Mouse (Mus musculus) lung, postnatal 0 days (tissue): Measurements from ENCODE around the gene Cubn. TPM values are rescaled to one million over a fixed set of nuclear protein-coding genes. Genes with fewer than 3 reads are reported as not detected.

ENCODE experiments used
- ATAC-seq: fragments of 200-750 bp; cut with Nextera tagmentation; 2 replicates; pipeline ENCODE4 v1.8.0; 2017; ENCODE audit warnings: moderate library complexity
- DNase-seq: peaks from one replicate; pipeline ENCODE4 v3.0.0-alpha.2; 2016; ENCODE audit warnings: low spot score
- H3K27ac ChIP-seq: fragments of 300-500 bp; sonication (generic); 2 replicates; pipeline ENCODE4 v1.5.1; 2014; ENCODE audit warnings: antibody characterized with exemption, mild to moderate bottlenecking, low read length, mixed read lengths
- H3K27me3 ChIP-seq: fragments of 300-500 bp; sonication (generic); replicated peaks from 2 replicates; pipeline ENCODE4 v1.6.1; 2014; ENCODE audit warnings: low read length, mixed read lengths; ENCODE audit not compliant: insufficient read depth
- H3K36me3 ChIP-seq: fragments of 300-500 bp; sonication (generic); 2 replicates; pipeline ENCODE4 v1.6.1; 2014; ENCODE audit warnings: low read length, mixed read lengths; ENCODE audit not compliant: insufficient read depth
- H3K4me1 ChIP-seq: fragments of 300-500 bp; sonication (generic); 2 replicates; pipeline ENCODE4 v1.6.1; 2014; ENCODE audit warnings: antibody characterized with exemption, low read depth, low read length, mixed read lengths; ENCODE audit not compliant: insufficient read depth
- H3K4me2 ChIP-seq: fragments of 300-500 bp; sonication (generic); replicated peaks from 2 replicates; pipeline ENCODE4 v1.6.1; 2014; ENCODE audit warnings: low read depth, mild to moderate bottlenecking, low read length, moderate library complexity, mixed read lengths
- H3K4me3 ChIP-seq: fragments of 300-500 bp; sonication (generic); 2 replicates; pipeline ENCODE4 v1.5.1; 2014; ENCODE audit warnings: low read depth, low read length
- H3K9ac ChIP-seq: fragments of 300-500 bp; sonication (generic); replicated peaks from 2 replicates; pipeline ENCODE4 v1.6.1; 2014; ENCODE audit warnings: low read depth, mild to moderate bottlenecking
- H3K9me3 ChIP-seq: fragments of 300-500 bp; sonication (generic); 2 replicates; pipeline ENCODE4 v1.6.1; 2016; ENCODE audit warnings: low read length, mixed read lengths
- CTCF ChIP-seq: IDR thresholded peaks from 2 replicates; pipeline ENCODE4 v1.5.1; 2016; ENCODE audit warnings: antibody characterized with exemption, mild to moderate bottlenecking
- EP300 ChIP-seq: IDR thresholded peaks from 2 replicates; pipeline ENCODE4 v1.6.1; 2016; ENCODE audit warnings: antibody characterized with exemption, mild to moderate bottlenecking, control low read depth
- WGBS: fragments of 180-500 bp; shearing (Covaris S2); extraction: QIAGEN DNeasy Blood & Tissue Kit; methylation state at CpG from one replicate; pipeline ENCODE4 v1.1.7; 2014; 5-methylcytosine and 5-hydroxymethylcytosine counted together
- polyA plus RNA-seq: library from polyadenylated mRNA; unstranded; fragments of >200 nt; fragmentation: Nextera tagmentation; extraction: Ambion mirVana; gene quantifications from 2 replicates; pipeline ENCODE4 v1.2.1, GENCODE M21; 2015

Gene Cubn
- polyA plus RNA-seq, 1 experiment from 2014 or later = 0.24 TPM

- no peaks in the 10 kb centered on the region for H3K27me3 ChIP-seq
- no peak overlapping the region for H3K27ac ChIP-seq
- no peak overlapping the region for H3K4me2 ChIP-seq
- no peaks in the 10 kb centered on the region for H3K36me3 ChIP-seq
- ATAC-seq = no peak
- WGBS = 67% methylated on average over 6 of the region's 6 CpGs
- TF ChIP-seq EP300 (no peak), CTCF (no peak)
- no peak for DNase-seq
- H3K4me1 ChIP-seq = no peaks in the 10 kb centered on the region; the same call in 1 of the 2 replicates
- H3K4me3 ChIP-seq = no peak overlapping the region
- no peak overlapping the region for H3K9ac ChIP-seq
- H3K9me3 ChIP-seq = no peaks in the 10 kb centered on the region
Measured at GRCm38 (mm10) chr2:13530639-13531038, 39.0 kb upstream of the Cubn start.

- DNase-seq (no peak), ATAC-seq (no peak)
- no peak overlapping the region for H3K4me3 ChIP-seq
- 61% methylated on average over 3 of the region's 3 CpGs for WGBS
- no peaks in the 10 kb centered on the region for H3K36me3 ChIP-seq
- H3K27ac ChIP-seq = no peak overlapping the region
- H3K9me3 ChIP-seq = no peaks in the 10 kb centered on the region
- H3K9ac ChIP-seq = no peak overlapping the region
- TF ChIP-seq CTCF (no peak), EP300 (no peak)
- no peaks in the 10 kb centered on the region; the same call in 1 of the 2 replicates for H3K4me1 ChIP-seq
- H3K27me3 ChIP-seq = no peaks in the 10 kb centered on the region
- no peak overlapping the region for H3K4me2 ChIP-seq
Measured at GRCm38 (mm10) chr2:13529253-13529933, 37.8 kb upstream of the Cubn start.

GRCm38 (mm10) chr2:13527531-13527930 lies 35.9 kb upstream of the Cubn start:
- H3K4me1 ChIP-seq = no peaks in the 10 kb centered on the region; the same call in 1 of the 2 replicates
- no peak for DNase-seq
- WGBS = 45% methylated on average over 4 of the region's 4 CpGs

GRCm38 (mm10) chr2:13527125-13527524 lies 35.5 kb upstream of the Cubn start:
- TF ChIP-seq EP300 = no peak
- no peak overlapping the region for H3K27ac ChIP-seq
- peak; percentile 16; the same call in 1 of the 2 replicates for ATAC-seq
- 47% methylated on average over 2 of the region's 2 CpGs for WGBS
- no peak overlapping the region for H3K4me2 ChIP-seq
- no peaks in the 10 kb centered on the region for H3K27me3 ChIP-seq
- DNase-seq = no peak
- H3K9ac ChIP-seq = no peak overlapping the region
- no peaks in the 10 kb centered on the region for H3K9me3 ChIP-seq
- no peaks in the 10 kb centered on the region for H3K36me3 ChIP-seq
- no peak overlapping the region for H3K4me3 ChIP-seq
- no peaks in the 10 kb centered on the region; the same call in 1 of the 2 replicates for H3K4me1 ChIP-seq

More at GRCm38 (mm10) chr2:13527531-13527930, 35.9 kb upstream of the Cubn start:
- Histone ChIP-seq H3K4me2 (no peak overlapping the region), H3K9me3 (no peaks in the 10 kb centered on the region), H3K27me3 (no peaks in the 10 kb centered on the region), H3K36me3 (no peaks in the 10 kb centered on the region), H3K4me3 (no peak overlapping the region), H3K9ac (no peak overlapping the region), H3K27ac (no peak overlapping the region)
- TF ChIP-seq EP300 = no peak
- ATAC-seq = no peak

GRCm38 (mm10) chr2:13526205-13526604 lies 34.6 kb upstream of the Cubn start:
- no peaks in the 10 kb centered on the region for H3K9me3 ChIP-seq
- H3K27me3 ChIP-seq = no peaks in the 10 kb centered on the region
- H3K4me1 ChIP-seq = no peaks in the 10 kb centered on the region; the same call in 1 of the 2 replicates
- no peak for ATAC-seq
- 69% methylated on average over 2 of the region's 2 CpGs for WGBS
- TF ChIP-seq CTCF (no peak), EP300 (no peak)
- no peak overlapping the region for H3K9ac ChIP-seq
- H3K27ac ChIP-seq = no peak overlapping the region
- DNase-seq = no peak
- H3K4me2 ChIP-seq = no peak overlapping the region
- H3K36me3 ChIP-seq = no peaks in the 10 kb centered on the region
- H3K4me3 ChIP-seq = no peak overlapping the region

- Histone ChIP-seq H3K4me1 (no peaks in the 10 kb centered on the region; the same call in 1 of the 2 replicates), H3K9ac (no peak overlapping the region), H3K9me3 (no peaks in the 10 kb centered on the region), H3K36me3 (no peaks in the 10 kb centered on the region), H3K4me3 (no peak overlapping the region), H3K4me2 (no peak overlapping the region), H3K27ac (peak overlapping the region; percentile 11), H3K27me3 (no peaks in the 10 kb centered on the region)
- DNase-seq (no peak), ATAC-seq (peak; percentile 63)
- 36% methylated on average over 8 of the region's 8 CpGs for WGBS
- TF ChIP-seq EP300 (peak; percentile 71), CTCF (no peak)
Measured at GRCm38 (mm10) chr2:13523540-13524456, 32.2 kb upstream of the Cubn start.
